Mouse (Mus musculus): ENCODE results near the gene Prex1. TPM values are rescaled to one million over a fixed set of nuclear protein-coding genes. Genes with fewer than 3 reads are reported as not detected.

Prex1 gene
- polyA plus RNA-seq, 1 experiment from 2014 or later, result 16.1 TPM

- no peaks in the 10 kb centered on the region for H3K4me1 ChIP-seq (ENCODE audit: control insufficient read depth, low read depth, low read length)
- no peaks in the 10 kb centered on the region for H3K36me3 ChIP-seq (ENCODE audit: control insufficient read depth, insufficient read depth)
- H3K9me3 ChIP-seq (replicated peaks; ENCODE audit: control insufficient read depth, low read length), result no peaks in the 10 kb centered on the region
- ATAC-seq (ENCODE audit: low read depth), result no peak
- no peaks in the 10 kb centered on the region for H3K27me3 ChIP-seq (ENCODE audit: control insufficient read depth, insufficient read depth, low read depth, low read length)
- H3K4me2 ChIP-seq (ENCODE audit: low read depth, low read length), result no peak overlapping the region
- WGBS (ENCODE audit: insufficient replicate concordance), result 46% methylated on average over 11 of the region's 11 CpGs
- H3K9ac ChIP-seq (ENCODE audit: low read depth, low read length), result no peak overlapping the region
- no peak overlapping the region for H3K27ac ChIP-seq (ENCODE audit: low read length)
- H3K4me3 ChIP-seq (ENCODE audit: low read depth, low read length), result no peak overlapping the region
Observed at GRCm38 (mm10) chr2:166541112-166541928, 172.3 kb downstream of the Prex1 start.

DNA sequence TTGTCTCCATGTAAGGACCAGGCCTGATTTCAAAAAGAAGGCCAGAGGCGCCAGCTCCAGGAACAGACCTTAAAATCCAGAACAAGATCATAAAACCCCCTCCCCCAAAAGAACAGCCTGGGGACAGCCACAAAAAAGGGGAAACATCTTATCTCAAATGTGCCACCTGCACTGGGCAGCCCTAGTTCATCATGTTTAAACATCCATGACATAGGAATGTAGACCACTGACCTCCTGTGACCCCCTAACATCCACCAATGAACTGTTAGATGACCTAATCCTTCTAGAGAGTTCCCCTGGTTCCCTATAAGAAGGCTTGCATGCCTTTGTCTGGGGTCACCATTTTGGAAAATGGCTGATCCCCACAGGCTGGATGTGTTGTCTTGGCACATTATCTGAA is 173.4 kb downstream of the Prex1 start:
- ATAC-seq (ENCODE audit: low read depth), result no peak
- no peak overlapping the region for H3K27ac ChIP-seq (ENCODE audit: low read length)
- H3K27me3 ChIP-seq (ENCODE audit: control insufficient read depth, insufficient read depth, low read depth, low read length), result no peaks in the 10 kb centered on the region
- H3K36me3 ChIP-seq (ENCODE audit: control insufficient read depth, insufficient read depth), result no peaks in the 10 kb centered on the region
- H3K4me3 ChIP-seq (ENCODE audit: low read depth, low read length), result no peak overlapping the region
- no peaks in the 10 kb centered on the region for H3K9me3 ChIP-seq (replicated peaks; ENCODE audit: control insufficient read depth, low read length)
- no peak overlapping the region for H3K4me2 ChIP-seq (ENCODE audit: low read depth, low read length)
- H3K4me1 ChIP-seq (ENCODE audit: control insufficient read depth, low read depth, low read length), result no peaks in the 10 kb centered on the region
- H3K9ac ChIP-seq (ENCODE audit: low read depth, low read length), result no peak overlapping the region
- 52% methylated on average over 1 of the region's 1 CpGs for WGBS (ENCODE audit: insufficient replicate concordance)

GRCm38 (mm10) chr2:166536896-166537295 is 176.7 kb downstream of the Prex1 start:
- Histone ChIP-seq H3K27me3 (ENCODE audit: control insufficient read depth, insufficient read depth, low read depth, low read length) (no peaks in the 10 kb centered on the region), H3K4me1 (ENCODE audit: control insufficient read depth, low read depth, low read length) (no peaks in the 10 kb centered on the region), H3K4me2 (ENCODE audit: low read depth, low read length) (no peak overlapping the region), H3K36me3 (ENCODE audit: control insufficient read depth, insufficient read depth) (no peaks in the 10 kb centered on the region), H3K9me3 (replicated peaks; ENCODE audit: control insufficient read depth, low read length) (no peaks in the 10 kb centered on the region), H3K9ac (ENCODE audit: low read depth, low read length) (no peak overlapping the region), H3K27ac (ENCODE audit: low read length) (no peak overlapping the region), H3K4me3 (ENCODE audit: low read depth, low read length) (no peak overlapping the region)
- no peak for ATAC-seq (ENCODE audit: low read depth)
- WGBS (ENCODE audit: insufficient replicate concordance), result 83% methylated on average over 3 of the region's 3 CpGs

- Histone ChIP-seq H3K27ac (ENCODE audit: low read length) (no peak overlapping the region), H3K9me3 (replicated peaks; ENCODE audit: control insufficient read depth, low read length) (no peaks in the 10 kb centered on the region), H3K4me2 (ENCODE audit: low read depth, low read length) (no peak overlapping the region), H3K9ac (ENCODE audit: low read depth, low read length) (no peak overlapping the region), H3K36me3 (ENCODE audit: control insufficient read depth, insufficient read depth) (no peaks in the 10 kb centered on the region), H3K4me3 (ENCODE audit: low read depth, low read length) (no peak overlapping the region), H3K4me1 (ENCODE audit: control insufficient read depth, low read depth, low read length) (no peaks in the 10 kb centered on the region), H3K27me3 (ENCODE audit: control insufficient read depth, insufficient read depth, low read depth, low read length) (no peaks in the 10 kb centered on the region)
- 77% methylated on average over 11 of the region's 11 CpGs for WGBS (ENCODE audit: insufficient replicate concordance)
- ATAC-seq (ENCODE audit: low read depth), result no peak
Observed at GRCm38 (mm10) chr2:166535519-166535918, 178.1 kb downstream of the Prex1 start.

- WGBS (ENCODE audit: insufficient replicate concordance), result 55% methylated on average over 9 of the region's 9 CpGs
- Histone ChIP-seq H3K4me3 (ENCODE audit: low read depth, low read length) (no peak overlapping the region), H3K36me3 (ENCODE audit: control insufficient read depth, insufficient read depth) (no peaks in the 10 kb centered on the region), H3K27me3 (ENCODE audit: control insufficient read depth, insufficient read depth, low read depth, low read length) (no peaks in the 10 kb centered on the region), H3K27ac (ENCODE audit: low read length) (no peak overlapping the region), H3K4me1 (ENCODE audit: control insufficient read depth, low read depth, low read length) (no peaks in the 10 kb centered on the region), H3K9ac (ENCODE audit: low read depth, low read length) (no peak overlapping the region), H3K9me3 (replicated peaks; ENCODE audit: control insufficient read depth, low read length) (no peaks in the 10 kb centered on the region), H3K4me2 (ENCODE audit: low read depth, low read length) (no peak overlapping the region)
- no peak for ATAC-seq (ENCODE audit: low read depth)
Observed at GRCm38 (mm10) chr2:166526204-166526603, 187.4 kb downstream of the Prex1 start.

- WGBS (ENCODE audit: insufficient replicate concordance), result 65% methylated on average over 10 of the region's 10 CpGs
- no peak overlapping the region for H3K4me3 ChIP-seq (ENCODE audit: low read depth, low read length)
- no peaks in the 10 kb centered on the region for H3K36me3 ChIP-seq (ENCODE audit: control insufficient read depth, insufficient read depth)
- ATAC-seq (ENCODE audit: low read depth), result no peak
- H3K27me3 ChIP-seq (ENCODE audit: control insufficient read depth, insufficient read depth, low read depth, low read length), result no peaks in the 10 kb centered on the region
- H3K27ac ChIP-seq (ENCODE audit: low read length), result no peak overlapping the region
- no peak overlapping the region for H3K9ac ChIP-seq (ENCODE audit: low read depth, low read length)
- no peaks in the 10 kb centered on the region for H3K9me3 ChIP-seq (replicated peaks; ENCODE audit: control insufficient read depth, low read length)
- H3K4me1 ChIP-seq (ENCODE audit: control insufficient read depth, low read depth, low read length), result no peaks in the 10 kb centered on the region
- H3K4me2 ChIP-seq (ENCODE audit: low read depth, low read length), result no peak overlapping the region
Observed at GRCm38 (mm10) chr2:166523156-166523890, 190.3 kb downstream of the Prex1 start.

DNA sequence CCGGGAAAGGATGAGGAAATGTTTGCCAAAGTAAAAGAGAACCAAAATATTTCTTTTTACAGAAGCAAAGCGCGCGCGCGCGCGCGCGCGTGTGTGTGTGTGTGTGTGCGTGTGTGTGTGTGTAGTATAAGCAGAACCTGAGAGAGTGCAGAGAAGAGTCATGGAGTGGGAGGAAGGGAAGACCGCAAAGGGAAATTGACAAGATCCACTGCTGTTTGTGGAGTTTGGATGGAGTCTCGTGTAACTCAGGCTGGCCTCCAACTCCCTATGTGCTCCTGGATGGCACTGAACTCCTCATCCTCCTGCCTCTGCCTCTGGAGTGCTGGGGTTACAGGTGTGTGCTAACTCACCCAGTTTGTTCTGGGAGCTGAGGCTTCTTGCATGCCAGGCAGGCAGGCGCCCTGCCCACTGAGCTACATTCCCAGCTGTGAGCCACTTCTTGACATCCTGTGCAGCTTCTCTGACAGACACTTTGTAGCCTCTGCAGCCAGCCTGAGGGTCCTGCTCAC is 191.0 kb downstream of the Prex1 start:
- 77% methylated on average over 15 of the region's 15 CpGs for WGBS (ENCODE audit: insufficient replicate concordance)
- Histone ChIP-seq H3K4me3 (ENCODE audit: low read depth, low read length) (no peak overlapping the region), H3K27me3 (ENCODE audit: control insufficient read depth, insufficient read depth, low read depth, low read length) (no peaks in the 10 kb centered on the region), H3K4me1 (ENCODE audit: control insufficient read depth, low read depth, low read length) (no peaks in the 10 kb centered on the region), H3K4me2 (ENCODE audit: low read depth, low read length) (no peak overlapping the region), H3K27ac (ENCODE audit: low read length) (no peak overlapping the region), H3K9me3 (replicated peaks; ENCODE audit: control insufficient read depth, low read length) (no peaks in the 10 kb centered on the region), H3K36me3 (ENCODE audit: control insufficient read depth, insufficient read depth) (no peaks in the 10 kb centered on the region), H3K9ac (ENCODE audit: low read depth, low read length) (no peak overlapping the region)
- ATAC-seq (ENCODE audit: low read depth), result no peak

DNA sequence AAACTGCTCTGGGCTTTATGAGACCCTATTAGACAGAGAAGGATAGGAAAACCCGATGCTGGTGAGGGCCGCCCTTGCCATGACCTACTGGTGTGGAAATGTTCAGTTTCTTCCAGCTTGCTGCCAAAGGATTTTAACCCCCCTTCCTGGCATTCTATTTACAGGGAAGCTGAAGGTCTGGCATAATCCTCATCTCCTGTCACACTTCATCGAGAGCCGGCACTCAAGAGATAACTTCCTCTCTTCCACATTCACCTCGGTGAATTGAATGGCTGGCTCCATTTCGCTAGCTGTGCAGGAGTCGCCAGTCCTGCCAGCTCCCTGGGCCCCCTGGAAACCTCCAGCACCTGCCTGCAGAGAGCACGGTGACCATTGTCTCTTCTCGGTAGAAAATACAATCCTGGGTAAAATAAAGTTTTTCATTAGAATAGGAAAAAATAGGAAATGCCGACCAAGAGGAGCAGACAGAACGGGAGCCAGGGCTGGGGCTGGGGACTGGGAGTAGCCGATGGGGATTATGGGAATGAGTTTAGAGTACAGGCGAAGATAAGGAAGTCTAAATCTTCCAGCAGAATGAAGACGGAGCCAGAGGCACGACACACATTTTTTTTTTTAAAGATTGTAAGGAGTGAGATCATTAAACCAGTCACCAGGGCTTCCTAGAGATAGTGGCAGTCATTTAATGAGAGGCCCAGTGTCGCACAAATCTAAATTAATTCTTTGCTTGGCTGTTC is 191.6 kb downstream of the Prex1 start:
- H3K4me2 ChIP-seq (ENCODE audit: low read depth, low read length), result no peak overlapping the region
- H3K9me3 ChIP-seq (replicated peaks; ENCODE audit: control insufficient read depth, low read length), result no peaks in the 10 kb centered on the region
- no peak overlapping the region for H3K9ac ChIP-seq (ENCODE audit: low read depth, low read length)
- H3K27ac ChIP-seq (ENCODE audit: low read length), result no peak overlapping the region
- no peaks in the 10 kb centered on the region for H3K36me3 ChIP-seq (ENCODE audit: control insufficient read depth, insufficient read depth)
- no peaks in the 10 kb centered on the region for H3K4me1 ChIP-seq (ENCODE audit: control insufficient read depth, low read depth, low read length)
- no peaks in the 10 kb centered on the region for H3K27me3 ChIP-seq (ENCODE audit: control insufficient read depth, insufficient read depth, low read depth, low read length)
- no peak for ATAC-seq (ENCODE audit: low read depth)
- H3K4me3 ChIP-seq (ENCODE audit: low read depth, low read length), result no peak overlapping the region
- WGBS (ENCODE audit: insufficient replicate concordance), result 44% methylated on average over 16 of the region's 16 CpGs

All from liver, embryonic 16.5 days (tissue).